Mouse (Mus musculus) midbrain, embryonic 12.5 days (tissue): Measurements from ENCODE around the gene Irak4. TPM values are rescaled to one million over a fixed set of nuclear protein-coding genes. Genes with fewer than 3 reads are reported as not detected.
A peak's percentile ranks its signal among the peaks of the same experiment; 100 is the strongest.

Source experiments
- ATAC-seq: fragments of 200-750 bp; cut with Nextera tagmentation; 2 replicates; pipeline ENCODE4 v1.8.0; 2017; ENCODE audit warnings: low read depth, moderate TSS enrichment, moderate library complexity; ENCODE audit not compliant: low FRiP score
- H3K27ac ChIP-seq: fragments of 300-500 bp; sonication (generic); replicated peaks from 2 replicates; pipeline ENCODE4 v1.5.1; 2016; ENCODE audit warnings: mild to moderate bottlenecking
- H3K27me3 ChIP-seq: fragments of 300-500 bp; sonication (generic); 2 replicates; pipeline ENCODE4 v1.6.1; 2016; ENCODE audit warnings: mild to moderate bottlenecking
- H3K36me3 ChIP-seq: fragments of 300-500 bp; sonication (generic); 2 replicates; pipeline ENCODE4 v1.6.1; 2016
- H3K4me1 ChIP-seq: fragments of 300-500 bp; sonication (generic); 2 replicates; pipeline ENCODE4 v1.6.1; 2016
- H3K4me2 ChIP-seq: fragments of 300-500 bp; sonication (generic); replicated peaks from 2 replicates; pipeline ENCODE4 v1.6.1; 2016; ENCODE audit warnings: mild to moderate bottlenecking, moderate library complexity
- H3K4me3 ChIP-seq: fragments of 300-500 bp; sonication (generic); 2 replicates; pipeline ENCODE4 v1.5.1; 2016; ENCODE audit warnings: mild to moderate bottlenecking
- H3K9ac ChIP-seq: fragments of 300-500 bp; sonication (generic); replicated peaks from 2 replicates; pipeline ENCODE4 v1.6.1; 2016; ENCODE audit warnings: mild to moderate bottlenecking, moderate library complexity
- H3K9me3 ChIP-seq: fragments of 300-500 bp; sonication (generic); 2 replicates; pipeline ENCODE4 v1.6.1; 2016; ENCODE audit warnings: mild to moderate bottlenecking
- WGBS: fragments of 180-500 bp; shearing (Covaris S2); methylation state at CpG from one replicate; pipeline ENCODE4 v1.1.7; 2016; 5-methylcytosine and 5-hydroxymethylcytosine counted together
- polyA plus RNA-seq: library from polyadenylated mRNA; unstranded; fragments of >200 nt; fragmentation: Nextera tagmentation; extraction: Ambion mirVana; gene quantifications from 2 replicates; pipeline ENCODE4 v1.2.1, GENCODE M21; 2016

The Irak4 gene
- polyA plus RNA-seq, result 2.5 and 3.1 TPM in 2 replicates

DNA sequence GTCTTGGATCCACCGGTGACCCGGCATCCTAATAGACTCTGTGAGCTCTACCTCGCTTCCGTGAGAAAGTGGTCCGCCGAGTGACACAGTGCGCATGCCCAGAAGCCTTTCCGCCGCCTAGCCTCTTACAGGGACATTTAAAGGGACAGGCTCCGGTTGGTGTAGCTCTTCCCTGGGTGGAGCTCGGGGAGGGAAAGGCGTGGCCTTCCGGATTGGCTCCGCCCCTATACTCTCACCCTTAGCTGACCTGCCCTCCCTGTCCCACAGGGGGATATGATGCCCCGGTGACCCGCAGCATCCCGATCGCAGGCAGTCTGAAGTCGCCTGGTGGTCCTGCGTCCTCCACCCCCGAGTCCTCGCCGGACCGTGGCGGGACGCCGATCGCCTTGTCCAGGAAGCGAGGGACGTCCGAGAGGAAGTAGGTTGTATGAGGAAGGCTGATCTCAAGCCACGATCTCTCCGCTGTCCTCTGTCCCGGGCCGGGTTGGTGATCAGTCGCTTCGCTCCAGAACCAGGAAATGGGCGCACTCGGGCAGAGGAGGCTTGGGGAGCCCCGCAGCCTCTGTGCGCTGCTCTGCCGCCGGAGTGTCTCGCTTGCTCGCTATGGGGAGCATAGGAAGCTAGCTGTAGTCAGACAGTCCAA is at the start of gene Irak4, which contains the start of gene Pus7l:
Gene Irak4 (plus strand): TSS at position 235 of the 643 bp plus-strand sequence.
Gene Pus7l (minus strand): TSS at position 139 of the 643 bp plus-strand sequence.
- H3K4me3 ChIP-seq, result peak within 1 kb of the TSS; percentile 69
- ATAC-seq, result peak; percentile 98
- 0 out of 2 replicates have a peak within 1 kb of the TSS, but pooled peaks have one; percentile 26 for H3K27ac ChIP-seq
- no peaks in the 10 kb centered on the region for H3K9me3 ChIP-seq
- H3K9ac ChIP-seq, result peak within 1 kb of the TSS; percentile 65
- under 1% methylated on average over 45 of the region's 45 CpGs for WGBS
- no peaks in the 10 kb centered on the region for H3K27me3 ChIP-seq
- H3K4me1 ChIP-seq, result peaks cover 6% of the 10 kb centered on the region; the same call in 1 of the 2 replicates
- H3K36me3 ChIP-seq, result no peaks in the 10 kb centered on the region
- peak within 1 kb of the TSS; percentile 74 for H3K4me2 ChIP-seq

DNA sequence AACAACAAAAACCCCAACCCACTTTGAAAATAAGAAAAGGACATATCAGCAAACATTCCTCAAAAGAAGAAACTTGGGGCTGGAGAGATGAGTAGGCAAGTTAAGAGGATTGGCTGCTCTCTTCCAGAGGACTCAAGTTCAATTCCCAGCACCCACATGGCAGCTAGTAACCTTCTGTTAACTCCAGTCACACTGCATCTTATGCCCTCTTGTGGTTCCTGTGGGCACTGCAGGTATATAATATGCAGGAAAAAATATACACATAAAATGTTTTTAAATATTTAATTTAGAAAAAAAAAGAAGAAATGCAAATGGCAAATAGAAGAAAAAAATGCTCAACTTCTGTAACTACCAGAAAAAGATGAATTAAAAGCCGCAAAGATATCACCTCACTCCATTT is 49.0 kb upstream of the Irak4 start:
- ATAC-seq, result no peak

DNA sequence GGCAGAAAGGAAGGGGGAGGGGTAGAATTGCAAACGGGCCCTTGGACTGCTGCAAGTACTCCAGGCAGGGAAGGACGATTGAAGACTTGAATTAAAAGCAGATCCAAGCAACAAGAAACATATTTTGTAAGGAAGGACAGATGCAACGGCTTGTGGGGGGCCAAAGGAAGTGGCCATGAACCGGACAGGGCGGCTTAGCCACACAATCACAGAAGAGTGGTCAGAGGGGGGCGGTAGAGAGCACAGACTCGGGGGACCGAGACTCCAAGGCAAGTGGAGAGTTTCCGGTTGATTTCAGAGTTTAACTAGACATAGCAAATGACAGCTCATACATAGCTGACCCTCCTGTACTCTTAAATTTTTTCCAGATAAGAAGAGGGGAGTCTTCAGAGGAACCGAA is 47.5 kb upstream of the Irak4 start:
- no peak for ATAC-seq
- 70% methylated on average over 10 of the region's 10 CpGs for WGBS
- H3K27me3 ChIP-seq, result no peaks in the 10 kb centered on the region

More for the DNA sequence above, 49.0 kb upstream of the Irak4 start:
- Histone ChIP-seq H3K27ac (no peak overlapping the region), H3K4me3 (no peak overlapping the region), H3K9me3 (no peaks in the 10 kb centered on the region), H3K9ac (no peak overlapping the region), H3K4me2 (no peak overlapping the region), H3K36me3 (no peaks in the 10 kb centered on the region), H3K4me1 (no peaks in the 10 kb centered on the region), H3K27me3 (no peaks in the 10 kb centered on the region)
- 100% methylated on average over 1 of the region's 1 CpGs for WGBS

DNA sequence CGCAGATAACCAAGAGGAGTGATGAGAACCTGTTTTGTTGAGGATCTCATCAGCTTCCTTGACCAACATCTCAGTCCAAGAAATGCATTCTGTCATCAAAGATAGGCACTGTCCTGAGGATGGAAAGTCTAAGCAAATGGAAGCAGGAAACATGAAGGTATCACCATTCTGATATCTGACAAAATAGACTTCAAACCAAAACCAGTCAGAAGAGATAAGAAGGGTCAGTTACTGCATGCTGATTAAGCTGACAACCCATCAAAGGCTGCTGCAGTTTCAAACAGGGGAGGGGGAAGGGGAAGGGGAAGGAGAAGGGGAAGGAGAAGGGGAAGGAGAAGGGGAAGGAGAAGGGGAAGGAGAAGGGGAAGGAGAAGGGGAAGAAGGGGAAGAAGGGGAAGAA is 44.2 kb upstream of the Irak4 start:
- Histone ChIP-seq H3K4me1 (peaks cover 3% of the 10 kb centered on the region; the same call in 1 of the 2 replicates), H3K9ac (no peak overlapping the region), H3K9me3 (0 out of 2 replicates have a peak, but pooled peaks cover 3% of the 10 kb centered on the region), H3K4me2 (no peak overlapping the region), H3K27me3 (no peaks in the 10 kb centered on the region), H3K27ac (no peak overlapping the region), H3K4me3 (no peak overlapping the region), H3K36me3 (no peaks in the 10 kb centered on the region)
- ATAC-seq, result no peak
- WGBS, result 77% methylated on average over 1 of the region's 1 CpGs

More for the DNA sequence above, 47.5 kb upstream of the Irak4 start:
- H3K27ac ChIP-seq, result no peak overlapping the region
- H3K9ac ChIP-seq, result no peak overlapping the region
- no peaks in the 10 kb centered on the region for H3K4me1 ChIP-seq
- H3K4me3 ChIP-seq, result no peak overlapping the region
- H3K9me3 ChIP-seq, result no peaks in the 10 kb centered on the region
- no peak overlapping the region for H3K4me2 ChIP-seq
- no peaks in the 10 kb centered on the region for H3K36me3 ChIP-seq

GRCm38 (mm10) chr15:94503451-94504215 is 39.8 kb upstream of the Irak4 start:
- H3K27me3 ChIP-seq, result no peaks in the 10 kb centered on the region
- 0 out of 2 replicates have a peak, but pooled peaks cover 3% of the 10 kb centered on the region for H3K9me3 ChIP-seq
- ATAC-seq, result no peak
- H3K4me1 ChIP-seq, result peaks cover 6% of the 10 kb centered on the region
- no peak overlapping the region for H3K27ac ChIP-seq
- no peaks in the 10 kb centered on the region for H3K36me3 ChIP-seq
- no peak overlapping the region for H3K9ac ChIP-seq
- H3K4me3 ChIP-seq, result no peak overlapping the region
- no peak overlapping the region for H3K4me2 ChIP-seq
- WGBS, result 78% methylated on average over 12 of the region's 12 CpGs

DNA sequence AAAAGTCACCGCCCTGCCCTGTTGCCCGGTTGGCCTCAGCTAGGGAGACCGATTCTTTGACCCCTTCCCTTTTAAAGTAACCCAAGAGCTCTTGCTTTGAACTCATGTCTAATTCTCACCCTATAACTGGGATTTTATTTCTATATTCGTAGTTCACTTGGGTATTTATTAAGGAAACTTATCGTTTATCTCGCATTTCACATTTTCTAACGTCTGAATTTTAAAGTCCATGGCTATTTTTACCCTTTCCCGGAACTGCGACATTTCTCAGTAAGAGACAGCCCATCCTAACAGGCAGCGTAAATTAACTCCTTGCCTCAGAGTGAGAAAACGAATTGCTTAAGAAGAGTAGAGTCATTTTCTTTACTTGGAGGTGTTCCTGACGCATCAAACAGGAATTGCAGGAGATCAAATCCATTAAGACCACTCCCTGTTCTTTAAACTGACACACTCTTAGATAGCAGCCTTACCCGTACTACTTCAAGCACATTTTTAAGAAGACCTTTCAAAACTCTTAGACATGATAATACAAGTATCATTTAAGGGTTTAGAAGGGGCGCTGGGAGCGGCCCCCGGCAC is 25.4 kb upstream of the Irak4 start:
- H3K4me2 ChIP-seq, result no peak overlapping the region
- no peaks in the 10 kb centered on the region for H3K36me3 ChIP-seq
- H3K4me3 ChIP-seq, result no peak overlapping the region
- no peak overlapping the region for H3K9ac ChIP-seq
- 73% methylated on average over 16 of the region's 16 CpGs for WGBS
- H3K27ac ChIP-seq, result no peak overlapping the region
- no peaks in the 10 kb centered on the region for H3K9me3 ChIP-seq
- no peak for ATAC-seq
- no peaks in the 10 kb centered on the region for H3K4me1 ChIP-seq
- H3K27me3 ChIP-seq, result peaks cover 7% of the 10 kb centered on the region; the same call in 1 of the 2 replicates

GRCm38 (mm10) chr15:94520205-94520900 is 23.1 kb upstream of the Irak4 start:
- Histone ChIP-seq H3K9me3 (no peaks in the 10 kb centered on the region), H3K27me3 (peaks cover 7% of the 10 kb centered on the region; the same call in 1 of the 2 replicates), H3K4me2 (no peak overlapping the region), H3K4me3 (no peak overlapping the region), H3K36me3 (no peaks in the 10 kb centered on the region), H3K9ac (no peak overlapping the region), H3K4me1 (no peaks in the 10 kb centered on the region), H3K27ac (no peak overlapping the region)
- WGBS, result 49% methylated on average over 9 of the region's 9 CpGs
- ATAC-seq, result peak; percentile 56

GRCm38 (mm10) chr15:94520959-94521358 is 22.5 kb upstream of the Irak4 start:
- Histone ChIP-seq H3K9me3 (no peaks in the 10 kb centered on the region), H3K27me3 (peaks cover 7% of the 10 kb centered on the region; the same call in 1 of the 2 replicates), H3K4me2 (no peak overlapping the region), H3K27ac (no peak overlapping the region), H3K4me3 (no peak overlapping the region), H3K36me3 (no peaks in the 10 kb centered on the region), H3K4me1 (no peaks in the 10 kb centered on the region), H3K9ac (no peak overlapping the region)
- ATAC-seq, result no peak
- 75% methylated on average over 5 of the region's 5 CpGs for WGBS

DNA sequence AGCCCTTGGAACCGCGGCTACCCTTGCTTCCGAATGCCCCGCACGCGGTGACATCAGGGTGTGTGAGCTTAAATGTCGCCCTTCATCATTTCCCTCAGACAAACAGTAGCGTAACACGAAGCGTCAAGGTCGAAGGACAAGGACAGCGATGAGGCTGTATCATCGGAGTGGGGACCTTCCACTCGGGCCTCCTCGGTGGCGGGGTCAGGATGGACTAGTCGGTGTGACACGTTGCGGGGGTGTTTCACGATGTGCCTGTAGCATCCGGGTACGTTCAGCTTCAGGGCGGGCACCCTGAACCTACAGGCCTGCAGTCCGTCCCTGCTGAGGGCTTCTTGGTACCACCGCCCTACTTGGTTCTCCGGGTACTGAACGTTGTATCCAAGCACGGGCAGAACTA is 20.2 kb upstream of the Irak4 start:
- H3K36me3 ChIP-seq, result 0 out of 2 replicates have a peak, but pooled peaks cover 4% of the 10 kb centered on the region
- no peak overlapping the region for H3K27ac ChIP-seq
- H3K4me3 ChIP-seq, result no peak overlapping the region
- no peak overlapping the region for H3K4me2 ChIP-seq
- H3K9ac ChIP-seq, result no peak overlapping the region
- no peaks in the 10 kb centered on the region for H3K9me3 ChIP-seq
- H3K27me3 ChIP-seq, result peaks cover 7% of the 10 kb centered on the region; the same call in 1 of the 2 replicates
- 91% methylated on average over 28 of the region's 28 CpGs for WGBS
- no peaks in the 10 kb centered on the region for H3K4me1 ChIP-seq
- no peak for ATAC-seq

- no peaks in the 10 kb centered on the region for H3K9me3 ChIP-seq
- H3K36me3 ChIP-seq, result 0 out of 2 replicates have a peak, but pooled peaks cover 4% of the 10 kb centered on the region
- H3K4me3 ChIP-seq, result no peak overlapping the region
- H3K4me2 ChIP-seq, result no peak overlapping the region
- H3K27me3 ChIP-seq, result no peaks in the 10 kb centered on the region
- H3K27ac ChIP-seq, result no peak overlapping the region
- H3K9ac ChIP-seq, result no peak overlapping the region
- ATAC-seq, result no peak
- no peaks in the 10 kb centered on the region; the same call in 1 of the 2 replicates for H3K4me1 ChIP-seq
- WGBS, result 87% methylated on average over 12 of the region's 12 CpGs
Measured at GRCm38 (mm10) chr15:94524956-94525355, 18.5 kb upstream of the Irak4 start.

- H3K4me3 ChIP-seq, result no peak overlapping the region
- H3K9me3 ChIP-seq, result no peaks in the 10 kb centered on the region
- H3K9ac ChIP-seq, result no peak overlapping the region
- no peaks in the 10 kb centered on the region for H3K27me3 ChIP-seq
- no peak overlapping the region for H3K27ac ChIP-seq
- no peak for ATAC-seq
- no peak overlapping the region for H3K4me2 ChIP-seq
- 0 out of 2 replicates have a peak, but pooled peaks cover 4% of the 10 kb centered on the region for H3K36me3 ChIP-seq
- no peaks in the 10 kb centered on the region; the same call in 1 of the 2 replicates for H3K4me1 ChIP-seq
- WGBS, result 91% methylated on average over 3 of the region's 3 CpGs
Measured at GRCm38 (mm10) chr15:94530519-94530918, 12.9 kb upstream of the Irak4 start.
